Mouse (Mus musculus) stomach, embryonic 14.5 days (tissue): Measurements from ENCODE around the gene Zfp952. TPM values are rescaled to one million over a fixed set of nuclear protein-coding genes. Genes with fewer than 3 reads are reported as not detected.

Experiments used
- ATAC-seq: fragments of 200-750 bp; cut with Nextera tagmentation; 2 replicates; pipeline ENCODE4 v1.8.0; 2017; ENCODE audit warnings: low read depth, moderate TSS enrichment; ENCODE audit not compliant: insufficient number of reproducible peaks, insufficient read depth, low FRiP score
- H3K27ac ChIP-seq: fragments of 300-500 bp; sonication (generic); 2 replicates; pipeline ENCODE4 v1.5.1; 2014; ENCODE audit warnings: mild to moderate bottlenecking, low read length, moderate library complexity, mixed read lengths
- H3K27me3 ChIP-seq: fragments of 300-500 bp; sonication (generic); 2 replicates; pipeline ENCODE4 v1.6.1; 2014; ENCODE audit warnings: low read length, control low read depth, mixed read lengths; ENCODE audit not compliant: control insufficient read depth, insufficient read depth
- H3K36me3 ChIP-seq: fragments of 300-500 bp; sonication (generic); 2 replicates; pipeline ENCODE4 v1.6.1; 2014; ENCODE audit warnings: mild to moderate bottlenecking, control low read depth, low read length, moderate library complexity, mixed read lengths; ENCODE audit not compliant: control insufficient read depth, insufficient read depth
- H3K4me1 ChIP-seq: fragments of 300-500 bp; sonication (generic); 2 replicates; pipeline ENCODE4 v1.6.1; 2014; ENCODE audit warnings: low read length, control low read depth, mixed read lengths; ENCODE audit not compliant: control insufficient read depth, insufficient read depth
- H3K4me2 ChIP-seq: fragments of 300-500 bp; sonication (generic); replicated peaks from 2 replicates; pipeline ENCODE4 v1.6.1; 2014; ENCODE audit warnings: low read depth, low read length, control low read depth
- H3K4me3 ChIP-seq: fragments of 300-500 bp; sonication (generic); 2 replicates; pipeline ENCODE4 v1.5.1; 2014; ENCODE audit warnings: low read depth, low read length, control low read depth
- H3K9ac ChIP-seq: fragments of 300-500 bp; sonication (generic); replicated peaks from 2 replicates; pipeline ENCODE4 v1.6.1; 2014; ENCODE audit warnings: low read depth, mild to moderate bottlenecking, control low read depth, low read length, moderate library complexity, mixed read lengths
- H3K9me3 ChIP-seq: fragments of 300-500 bp; sonication (generic); 2 replicates; pipeline ENCODE4 v1.6.1; 2016; ENCODE audit warnings: low read depth, low read length, control low read depth; ENCODE audit not compliant: control insufficient read depth
- WGBS: fragments of 180-500 bp; shearing (Covaris S2); extraction: QIAGEN DNeasy Blood & Tissue Kit; methylation state at CpG from one replicate; pipeline ENCODE4 v1.1.7; 2014; 5-methylcytosine and 5-hydroxymethylcytosine counted together
- polyA plus RNA-seq: library from polyadenylated mRNA; unstranded; fragments of >200 nt; fragmentation: Nextera tagmentation; extraction: Ambion mirVana; gene quantifications from 2 replicates; pipeline ENCODE4 v1.2.1, GENCODE M21; 2014

The Zfp952 gene
- polyA plus RNA-seq = 13.1 and 14.2 TPM in 2 replicates

DNA sequence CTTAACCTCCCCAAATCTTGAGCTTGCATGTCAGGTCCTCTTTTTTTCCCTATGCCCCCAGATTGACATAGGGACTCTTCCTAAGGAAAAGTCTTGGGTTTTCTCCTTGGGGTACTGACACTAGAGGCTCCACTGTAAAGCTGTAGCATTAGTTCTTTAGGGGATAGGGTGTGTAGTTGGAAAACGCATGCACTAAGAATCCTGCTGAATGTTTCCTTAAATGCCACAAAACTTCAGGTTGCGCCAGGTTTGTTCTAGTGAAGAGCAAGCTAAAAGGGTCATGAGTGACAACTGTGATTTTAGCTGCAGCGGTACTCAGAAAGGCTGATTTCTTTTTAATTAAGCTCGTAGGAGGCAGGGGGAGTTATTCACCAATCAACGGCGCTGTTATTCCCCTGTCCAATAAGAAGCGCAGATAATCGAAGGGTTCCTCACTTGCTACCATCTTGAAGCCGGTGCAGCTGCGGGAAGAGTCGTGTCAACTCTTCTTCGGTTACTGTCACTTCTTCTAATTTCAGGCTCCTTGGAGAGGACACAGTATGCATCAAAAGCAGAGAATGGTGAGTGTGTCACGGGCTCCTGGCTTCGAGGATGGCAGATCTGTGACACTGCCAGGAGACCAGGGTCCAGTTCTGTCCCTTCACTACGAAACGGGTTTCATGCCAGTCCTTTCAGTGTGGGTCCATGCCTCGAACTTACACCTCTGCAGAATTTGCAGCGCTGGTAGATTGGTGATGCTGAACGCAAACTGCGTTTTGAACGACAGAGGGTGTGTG, at the start of gene Zfp952:
TSS of gene Zfp952 (plus strand) at position 431 of the 776 bp plus-strand sequence.
- ATAC-seq = peak; percentile 92

DNA sequence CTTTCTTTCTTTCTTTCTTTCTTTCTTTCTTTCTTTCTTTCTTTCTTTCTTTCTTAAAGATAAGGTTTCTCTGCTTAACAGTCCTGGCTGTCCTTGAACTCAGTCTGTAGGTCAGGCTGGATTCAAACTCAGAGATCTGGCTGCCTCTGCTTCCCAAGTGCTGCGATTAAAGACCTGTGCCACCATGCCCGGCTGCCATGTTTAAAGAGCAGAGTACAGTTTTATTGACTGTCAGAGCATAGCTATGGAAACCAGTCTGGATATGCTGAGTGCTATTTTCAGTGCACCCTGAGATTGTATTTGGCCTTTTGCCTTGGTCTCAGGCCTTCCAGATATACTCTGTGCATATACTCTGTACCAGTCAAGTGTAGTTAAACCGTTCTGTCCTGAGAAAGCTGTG, 49.3 kb upstream of the Zfp952 start:
- WGBS = 92% methylated on average over 3 of the region's 3 CpGs
- H3K9me3 ChIP-seq = no peaks in the 10 kb centered on the region
- no peak overlapping the region for H3K9ac ChIP-seq
- no peak overlapping the region for H3K4me3 ChIP-seq
- H3K36me3 ChIP-seq = no peaks in the 10 kb centered on the region
- H3K4me2 ChIP-seq = no peak overlapping the region
- H3K4me1 ChIP-seq = peaks cover 4% of the 10 kb centered on the region; the same call in 1 of the 2 replicates
- no peak overlapping the region for H3K27ac ChIP-seq
- H3K27me3 ChIP-seq = no peaks in the 10 kb centered on the region
- ATAC-seq = no peak

More for the DNA sequence above, at the start of gene Zfp952:
- H3K4me1 ChIP-seq = peaks cover 6% of the 10 kb centered on the region; the same call in 1 of the 2 replicates
- peak within 1 kb of the TSS; percentile 81 for H3K4me2 ChIP-seq
- H3K9ac ChIP-seq = peak within 1 kb of the TSS; percentile 41
- H3K27me3 ChIP-seq = no peaks in the 10 kb centered on the region
- WGBS = 1% methylated on average over 21 of the region's 21 CpGs
- H3K4me3 ChIP-seq = peak within 1 kb of the TSS; percentile 58
- H3K9me3 ChIP-seq = no peaks in the 10 kb centered on the region
- H3K36me3 ChIP-seq = no peaks in the 10 kb centered on the region; the same call in 1 of the 2 replicates
- peak within 1 kb of the TSS; percentile 52; the same call in 1 of the 2 replicates for H3K27ac ChIP-seq

DNA sequence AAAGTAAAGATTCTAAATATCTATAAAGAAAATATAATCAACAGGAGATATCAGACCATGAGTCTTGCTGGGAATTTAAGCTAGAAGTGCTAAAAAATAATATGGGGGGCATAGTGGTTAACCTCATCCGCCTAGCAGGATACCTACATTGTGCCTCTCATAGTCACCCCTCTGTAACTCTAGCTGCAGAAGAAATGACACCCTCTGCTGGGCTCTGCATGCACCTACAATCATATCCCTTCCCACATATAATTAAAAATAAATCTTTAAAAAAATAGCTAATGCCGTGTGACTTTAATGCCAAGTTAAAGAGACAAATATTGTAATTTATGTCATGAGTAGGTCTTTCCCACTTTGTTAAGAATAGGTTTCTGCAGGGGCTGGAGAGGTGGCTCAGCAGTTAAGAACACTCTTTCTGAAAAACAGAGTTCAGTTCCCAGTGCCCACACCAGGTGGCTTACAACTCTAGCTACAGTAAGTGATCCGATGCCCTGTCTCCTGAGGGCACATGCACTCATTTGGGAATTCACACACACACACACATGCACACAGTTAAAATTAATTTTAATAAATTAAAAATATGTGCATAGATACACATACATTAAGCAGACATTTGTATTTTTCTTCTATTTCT, 48.4 kb upstream of the Zfp952 start:
- Histone ChIP-seq H3K4me2 (no peak overlapping the region), H3K9ac (no peak overlapping the region), H3K4me3 (no peak overlapping the region), H3K27me3 (no peaks in the 10 kb centered on the region), H3K36me3 (no peaks in the 10 kb centered on the region), H3K9me3 (no peaks in the 10 kb centered on the region), H3K27ac (no peak overlapping the region), H3K4me1 (peaks cover 4% of the 10 kb centered on the region; the same call in 1 of the 2 replicates)
- no peak for ATAC-seq
- 67% methylated on average over 3 of the region's 3 CpGs for WGBS

DNA sequence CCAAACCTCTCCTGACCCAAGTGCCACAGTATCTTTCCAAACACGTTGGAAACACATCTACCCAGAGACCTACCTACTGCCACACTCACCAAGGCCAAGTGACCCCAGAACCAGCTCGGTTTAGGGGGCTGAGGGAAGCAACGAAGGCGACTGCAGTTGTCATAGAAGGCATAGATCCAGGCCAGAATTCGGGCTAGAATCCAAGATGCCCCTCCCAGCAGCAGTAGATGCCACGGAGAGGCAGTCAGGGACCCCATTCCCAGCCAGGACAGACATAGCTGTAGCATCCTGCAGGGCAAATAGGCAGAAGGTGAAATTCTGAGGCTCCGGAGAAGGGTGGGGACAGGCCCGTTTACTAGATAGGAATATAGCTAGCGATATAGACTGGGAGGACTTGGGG, 46.2 kb upstream of the Zfp952 start:
- Histone ChIP-seq H3K27me3 (no peaks in the 10 kb centered on the region), H3K9me3 (no peaks in the 10 kb centered on the region), H3K9ac (peak overlapping the region; percentile 55), H3K4me1 (peaks cover 4% of the 10 kb centered on the region; the same call in 1 of the 2 replicates), H3K4me3 (peak overlapping the region; percentile 46), H3K27ac (peak overlapping the region; percentile 66; the same call in 1 of the 2 replicates), H3K4me2 (peak overlapping the region; percentile 89), H3K36me3 (no peaks in the 10 kb centered on the region)
- 0 out of 2 replicates have a peak, but pooled peaks have one; percentile 6 for ATAC-seq
- 51% methylated on average over 9 of the region's 9 CpGs for WGBS

DNA sequence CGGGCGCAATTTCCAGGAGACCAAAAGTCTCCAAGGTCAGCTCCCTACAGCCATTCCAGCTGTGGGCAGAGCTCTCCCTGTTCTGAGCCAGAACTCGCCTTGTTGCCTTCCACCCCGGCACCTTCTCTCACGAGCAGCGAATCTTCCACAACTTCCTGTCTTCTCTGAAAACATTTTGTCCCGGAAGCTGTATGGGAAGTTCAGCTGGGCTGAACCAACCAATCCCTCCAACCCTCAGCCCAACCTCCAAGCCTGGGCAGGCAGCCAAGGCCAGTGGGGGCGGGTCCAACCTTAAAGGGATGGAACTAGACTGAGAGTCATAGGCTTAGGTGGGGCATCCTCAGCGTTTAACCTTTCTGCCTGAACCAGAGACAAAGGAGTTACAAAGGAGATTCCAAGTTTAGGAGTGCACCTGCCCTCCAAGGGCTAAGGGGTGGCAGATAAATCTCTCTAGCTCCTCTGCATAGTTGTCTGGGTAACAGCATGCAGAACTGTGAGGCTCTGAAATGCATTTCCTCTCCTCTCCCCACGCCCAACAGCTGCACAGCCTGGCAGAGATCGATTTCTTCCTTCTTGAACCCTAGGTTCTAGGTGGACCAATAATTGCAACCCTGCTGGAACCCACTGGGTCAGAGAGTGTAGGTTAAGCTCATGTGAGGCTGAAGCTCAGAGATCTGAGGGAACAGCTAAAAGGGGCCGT, 45.6 kb upstream of the Zfp952 start, which contains the start of gene Cyp4f13:
TSS of gene Cyp4f13 (minus strand) at position 188 of the 700 bp plus-strand sequence.
- Histone ChIP-seq H3K36me3 (no peaks in the 10 kb centered on the region), H3K9ac (peak within 1 kb of the TSS; percentile 55), H3K27me3 (no peaks in the 10 kb centered on the region), H3K27ac (peak within 1 kb of the TSS; percentile 66; the same call in 1 of the 2 replicates), H3K4me2 (peak within 1 kb of the TSS; percentile 89), H3K9me3 (no peaks in the 10 kb centered on the region), H3K4me3 (peak within 1 kb of the TSS; percentile 46), H3K4me1 (peaks cover 4% of the 10 kb centered on the region; the same call in 1 of the 2 replicates)
- peak; percentile 98 for ATAC-seq
- WGBS = 13% methylated on average over 12 of the region's 12 CpGs

DNA sequence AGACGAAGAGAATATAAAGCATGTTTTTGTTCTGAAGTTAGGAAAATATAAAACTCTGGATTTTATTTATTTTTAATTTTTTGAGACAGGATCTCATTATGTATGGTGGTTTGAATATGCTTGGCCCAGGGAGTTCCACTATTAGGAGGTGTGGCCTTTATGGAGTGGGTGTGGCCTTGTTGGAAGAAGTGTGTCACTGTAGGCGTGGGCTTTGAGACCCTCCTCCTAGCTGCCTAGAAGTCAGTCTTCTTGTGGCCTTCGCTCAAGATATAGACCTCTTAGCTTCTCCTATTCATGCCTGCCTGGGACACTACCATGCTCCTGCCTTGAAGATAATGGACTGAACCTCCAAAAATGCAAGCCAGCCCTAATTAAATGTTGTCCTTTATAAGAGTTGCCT, 42.8 kb upstream of the Zfp952 start:
- Histone ChIP-seq H3K27ac (no peak overlapping the region), H3K4me3 (no peak overlapping the region), H3K36me3 (no peaks in the 10 kb centered on the region), H3K4me1 (peaks cover 4% of the 10 kb centered on the region; the same call in 1 of the 2 replicates), H3K9me3 (no peaks in the 10 kb centered on the region), H3K9ac (no peak overlapping the region), H3K4me2 (no peak overlapping the region), H3K27me3 (no peaks in the 10 kb centered on the region)
- 88% methylated on average over 3 of the region's 3 CpGs for whole genome bisulfite sequencing
- no peak for ATAC-seq

DNA sequence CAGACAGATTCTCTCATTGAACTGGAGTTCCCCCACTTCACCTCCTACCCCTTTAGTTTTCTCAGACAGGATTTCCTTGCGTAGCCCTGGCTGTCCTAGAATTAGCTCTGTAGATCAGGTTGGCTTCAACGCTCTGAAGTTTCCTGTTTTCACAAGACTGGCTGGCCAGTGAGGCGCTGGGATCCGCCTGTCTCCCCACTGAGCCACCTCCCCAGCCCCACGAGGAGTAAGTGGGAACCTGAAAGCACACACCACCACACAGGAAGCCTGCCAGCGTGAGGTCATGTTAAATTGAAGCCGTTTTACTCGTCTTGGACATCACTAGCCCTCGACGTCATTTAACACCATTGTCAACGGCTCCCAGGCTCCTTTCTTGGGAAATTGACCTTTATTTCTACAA, 41.9 kb upstream of the Zfp952 start:
- no peak for ATAC-seq
- Histone ChIP-seq H3K4me1 (peaks cover 4% of the 10 kb centered on the region; the same call in 1 of the 2 replicates), H3K4me2 (no peak overlapping the region), H3K27ac (no peak overlapping the region), H3K36me3 (no peaks in the 10 kb centered on the region), H3K27me3 (no peaks in the 10 kb centered on the region), H3K9ac (no peak overlapping the region), H3K4me3 (no peak overlapping the region), H3K9me3 (no peaks in the 10 kb centered on the region)
- WGBS = 79% methylated on average over 11 of the region's 11 CpGs

DNA sequence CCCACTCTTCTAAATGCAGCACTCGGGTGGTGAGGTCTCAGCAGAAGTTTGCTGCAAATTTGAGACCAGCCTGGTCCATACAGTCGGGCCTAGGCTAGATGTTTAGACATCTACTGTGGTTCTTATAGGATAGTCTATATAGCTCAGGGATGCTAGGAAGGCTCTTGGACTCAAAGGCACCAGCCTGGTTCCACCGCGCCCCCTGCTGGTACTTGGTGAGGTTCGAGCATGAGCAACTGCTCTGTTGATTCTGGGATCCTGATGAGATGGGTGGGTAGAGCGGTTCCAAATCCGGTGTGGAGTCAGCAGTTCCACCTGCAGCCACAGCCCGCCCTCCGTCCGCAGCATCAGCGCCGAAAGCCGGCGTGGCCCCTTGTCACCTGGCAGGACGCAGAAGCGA, 41.5 kb upstream of the Zfp952 start:
- WGBS = 26% methylated on average over 16 of the region's 16 CpGs
- Histone ChIP-seq H3K27ac (no peak overlapping the region), H3K9me3 (no peaks in the 10 kb centered on the region), H3K36me3 (no peaks in the 10 kb centered on the region), H3K4me1 (peaks cover 3% of the 10 kb centered on the region; the same call in 1 of the 2 replicates), H3K4me2 (no peak overlapping the region), H3K27me3 (no peaks in the 10 kb centered on the region), H3K4me3 (no peak overlapping the region), H3K9ac (no peak overlapping the region)
- no peak for ATAC-seq
